Mouse (Mus musculus) ovary, adult 18-20 months (tissue): ENCODE data around the gene Itgbl1.
"Not testable (repeated sequence)": the region's sequence is repeated elsewhere in the genome, so short reads cannot be mapped to it uniquely, and the experiment has no call there.

Experiments used
- DNase-seq: peaks from one replicate; pipeline ENCODE4 v3.0.0; 2022; ENCODE audit warnings: low spot score, mixed read lengths

Gene Itgbl1

DNA sequence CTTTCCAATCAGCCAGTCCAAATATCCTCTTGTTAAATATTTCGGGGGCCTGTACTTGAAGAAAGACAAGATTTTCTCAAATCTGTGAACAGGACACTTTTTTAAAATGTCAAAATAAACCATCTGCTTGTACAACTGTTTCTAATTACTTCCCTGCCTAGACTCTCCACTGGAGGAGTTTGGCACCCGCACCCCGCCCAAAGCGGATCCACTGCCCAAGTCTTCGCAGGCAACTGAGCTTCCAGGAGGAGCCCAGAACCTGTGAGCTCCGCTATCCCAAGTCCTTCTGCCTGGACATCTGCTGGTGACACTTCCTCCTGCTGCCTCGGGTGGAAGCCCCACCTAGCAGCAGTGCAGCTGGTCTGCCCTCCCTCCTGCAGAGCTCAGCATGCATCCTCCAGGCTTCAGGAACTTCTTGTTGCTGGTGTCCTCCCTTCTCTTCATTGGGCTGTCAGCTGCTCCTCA lies at the start of gene Itgbl1:
Gene Itgbl1, plus strand, starts transcription at position 51 of the 465 bp plus-strand sequence.
- no peak for DNase-seq

- DNase-seq: no peak
Observed at GRCm38 (mm10) chr14:123622969-123623368, 36.8 kb upstream of the Itgbl1 start.

- DNase-seq: no peak
Observed at GRCm38 (mm10) chr14:123626501-123627179, 33.1 kb upstream of the Itgbl1 start, which contains the start of gene Nalcn. Gene Nalcn, minus strand, starts transcription at chr14:123627144.

GRCm38 (mm10) chr14:123627180-123627562 lies 32.6 kb upstream of the Itgbl1 start:
- no peak for DNase-seq

- DNase-seq: no peak
Observed at GRCm38 (mm10) chr14:123661091-123661491, 1.3 kb downstream of the Itgbl1 start.

DNA sequence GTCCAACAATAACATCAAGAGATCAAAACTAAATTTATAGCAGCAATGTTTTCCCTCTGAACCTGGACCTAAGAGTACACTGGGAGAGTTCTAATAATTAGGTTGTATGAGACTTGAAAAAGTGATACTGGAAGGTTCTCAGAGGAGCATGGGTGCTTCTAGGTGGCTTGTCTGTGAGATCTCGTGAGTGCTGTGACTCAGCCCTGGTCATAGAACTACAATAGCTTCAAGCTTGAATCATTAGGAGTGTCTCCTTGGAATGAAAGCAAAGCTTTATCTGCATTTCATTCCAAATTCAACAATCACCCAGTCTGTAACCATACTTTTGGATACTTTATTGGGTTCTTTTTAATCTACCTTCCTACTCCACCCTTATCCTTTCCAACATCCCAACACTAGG lies 2.6 kb downstream of the Itgbl1 start:
- DNase-seq: no peak

DNA sequence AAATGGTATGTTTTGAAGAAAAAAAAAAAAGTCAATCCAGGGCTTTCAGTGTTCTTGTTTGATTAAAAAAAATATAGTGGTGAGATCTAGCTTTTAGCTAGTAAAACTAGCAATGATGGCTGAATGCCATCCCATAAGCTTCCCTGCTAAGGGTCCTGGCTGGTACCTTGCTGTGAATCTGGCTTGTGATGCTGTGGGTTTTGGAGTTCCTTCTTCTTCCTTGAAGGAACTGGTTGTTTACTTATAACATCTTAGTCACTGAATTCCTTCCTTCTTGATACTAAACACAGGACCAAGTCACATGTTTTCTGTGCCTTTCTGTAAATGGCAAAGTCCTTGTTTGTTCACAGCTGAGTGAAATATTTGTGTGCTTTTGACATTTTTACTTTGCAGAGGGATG lies 3.4 kb downstream of the Itgbl1 start:
- no peak for DNase-seq

DNA sequence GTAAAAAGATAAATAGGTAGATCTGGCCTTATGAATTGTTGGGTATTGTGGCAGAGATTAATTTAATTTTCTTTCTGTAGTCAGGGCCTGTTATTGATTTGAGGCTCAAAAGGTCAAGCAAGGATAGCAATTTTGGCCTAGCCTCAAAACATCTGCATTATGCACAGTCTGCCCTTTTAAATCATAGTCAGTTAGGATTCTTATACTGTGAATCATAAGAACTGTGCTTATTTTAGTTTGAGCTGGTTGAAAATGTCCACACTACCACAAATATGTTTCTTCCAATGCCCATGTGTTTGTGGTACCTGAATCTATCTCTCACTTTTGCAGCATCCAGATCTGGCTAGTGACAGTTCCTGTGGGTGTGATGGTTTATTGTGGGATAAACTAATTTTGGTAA lies 4.7 kb downstream of the Itgbl1 start:
- DNase-seq: no peak

- DNase-seq: not testable (repeated sequence)
Observed at GRCm38 (mm10) chr14:123671076-123671475, 11.3 kb downstream of the Itgbl1 start.

GRCm38 (mm10) chr14:123678091-123678490 lies 18.3 kb downstream of the Itgbl1 start:
- no peak for DNase-seq

DNA sequence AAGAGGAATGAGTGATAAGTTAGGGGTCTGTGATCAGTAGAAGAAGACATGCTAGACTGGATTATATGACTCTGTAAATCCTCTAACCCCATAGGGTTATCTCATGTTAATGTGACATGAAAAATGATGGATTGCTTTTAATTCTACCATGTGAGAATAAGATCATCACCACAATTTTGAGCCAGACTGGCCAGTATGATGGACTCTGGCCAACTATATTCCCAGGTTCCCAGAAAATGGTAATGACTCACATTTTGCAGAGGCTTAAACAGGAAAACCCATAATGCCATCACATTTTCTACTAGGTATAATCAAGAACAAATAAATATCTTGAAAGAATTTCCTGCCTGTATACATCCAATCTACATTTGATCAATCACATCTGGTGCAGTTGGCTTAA lies 55.0 kb downstream of the Itgbl1 start:
- no peak for DNase-seq

- no peak for DNase-seq
Observed at GRCm38 (mm10) chr14:123742055-123742454, 82.3 kb downstream of the Itgbl1 start.

GRCm38 (mm10) chr14:123751017-123751416 lies 91.2 kb downstream of the Itgbl1 start:
- no peak for DNase-seq

GRCm38 (mm10) chr14:123759534-123759933 lies 99.8 kb downstream of the Itgbl1 start:
- no peak for DNase-seq

DNA sequence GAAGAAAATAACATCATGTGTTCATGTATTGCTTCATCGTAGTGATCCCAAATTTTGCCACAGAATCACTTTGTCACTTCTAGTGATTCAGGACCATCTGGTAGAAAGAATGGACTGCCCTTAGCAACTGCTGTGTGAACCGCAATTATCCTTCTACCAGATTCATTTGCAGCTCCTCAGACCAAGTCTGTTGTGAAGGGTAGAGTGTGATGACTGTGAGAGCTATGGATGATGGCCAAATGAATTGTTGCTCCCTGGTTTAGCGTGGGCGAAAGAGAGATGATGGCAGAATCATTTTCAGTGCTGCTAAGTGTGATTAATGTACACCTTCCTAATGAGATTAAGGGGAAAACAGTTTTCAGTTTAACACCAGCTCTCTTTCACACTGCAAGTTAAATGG lies 100.3 kb downstream of the Itgbl1 start:
- no peak for DNase-seq

- DNase-seq: no peak
Observed at GRCm38 (mm10) chr14:123801744-123802143, 142.0 kb downstream of the Itgbl1 start.

DNA sequence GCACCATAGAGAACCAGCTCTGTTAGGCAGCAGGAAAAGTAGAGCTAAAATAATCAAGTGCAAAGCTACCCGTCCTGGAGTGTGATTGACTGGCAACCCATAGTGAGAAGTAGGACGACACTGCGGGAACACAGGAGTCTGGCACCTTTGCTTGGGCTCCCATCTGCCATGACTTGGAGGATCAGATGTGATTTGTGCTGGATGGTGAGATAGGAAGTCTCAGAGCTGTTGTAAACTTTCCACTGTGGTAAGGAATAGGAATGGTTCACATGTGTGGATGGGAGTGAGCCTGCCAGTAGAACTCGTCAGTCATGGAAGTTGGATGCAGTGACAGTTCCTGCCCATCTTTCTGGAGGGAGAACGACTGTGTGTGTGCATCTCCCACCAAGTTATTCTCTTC lies 177.9 kb downstream of the Itgbl1 start:
- no peak for DNase-seq

DNA sequence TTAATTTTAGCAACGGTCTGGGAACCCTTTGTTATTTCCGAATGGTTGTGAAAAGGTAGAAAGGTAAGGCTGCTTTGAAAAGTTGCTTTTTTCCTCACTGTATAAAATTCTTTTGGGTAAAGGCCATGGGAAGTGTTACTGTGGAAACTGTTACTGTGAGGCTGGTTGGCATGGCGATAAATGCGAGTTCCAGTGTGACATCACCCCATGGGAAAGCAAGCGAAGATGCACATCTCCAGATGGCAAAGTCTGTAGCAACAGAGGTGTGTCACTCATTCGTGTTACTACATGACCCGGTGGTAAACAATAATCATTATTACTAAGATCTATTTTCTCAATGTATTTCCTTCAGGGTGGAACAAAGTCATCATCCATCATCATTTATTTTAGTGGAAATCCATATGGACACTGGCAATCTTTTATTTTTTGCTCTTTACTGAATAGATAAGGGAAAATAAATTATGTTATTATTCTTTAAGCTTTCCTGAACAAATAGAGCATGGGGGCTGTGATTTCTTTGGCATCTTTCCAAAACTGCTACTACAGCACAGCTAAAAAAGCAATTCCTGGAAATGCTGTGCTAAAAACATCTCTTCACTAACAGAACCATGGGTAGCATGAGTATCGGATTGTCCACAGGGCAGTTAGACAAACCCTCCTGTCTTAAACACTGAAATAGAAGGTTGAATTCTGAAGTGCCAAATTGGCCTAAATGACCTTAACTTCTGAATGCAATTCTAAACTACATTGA lies 184.1 kb downstream of the Itgbl1 start:
- DNase-seq: no peak

DNA sequence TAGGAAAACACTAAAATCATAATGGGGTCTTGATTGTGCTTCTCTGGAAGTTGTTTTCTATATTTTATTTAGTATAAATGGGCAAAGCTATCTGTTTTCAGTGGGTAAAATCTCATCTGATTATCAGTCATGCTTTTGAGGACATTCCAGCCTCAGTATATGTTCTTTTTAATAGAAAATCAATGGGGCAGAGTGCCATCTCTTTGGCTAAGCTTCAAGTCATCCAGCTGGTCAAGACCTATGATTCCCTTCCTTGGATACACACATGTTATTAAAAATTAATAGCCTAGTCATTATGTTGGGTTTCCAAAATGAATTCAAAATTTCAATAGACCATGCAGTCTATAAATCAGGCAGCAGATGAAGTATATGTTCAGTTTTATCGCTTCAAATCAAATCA lies 204.8 kb downstream of the Itgbl1 start:
- DNase-seq: no peak

DNA sequence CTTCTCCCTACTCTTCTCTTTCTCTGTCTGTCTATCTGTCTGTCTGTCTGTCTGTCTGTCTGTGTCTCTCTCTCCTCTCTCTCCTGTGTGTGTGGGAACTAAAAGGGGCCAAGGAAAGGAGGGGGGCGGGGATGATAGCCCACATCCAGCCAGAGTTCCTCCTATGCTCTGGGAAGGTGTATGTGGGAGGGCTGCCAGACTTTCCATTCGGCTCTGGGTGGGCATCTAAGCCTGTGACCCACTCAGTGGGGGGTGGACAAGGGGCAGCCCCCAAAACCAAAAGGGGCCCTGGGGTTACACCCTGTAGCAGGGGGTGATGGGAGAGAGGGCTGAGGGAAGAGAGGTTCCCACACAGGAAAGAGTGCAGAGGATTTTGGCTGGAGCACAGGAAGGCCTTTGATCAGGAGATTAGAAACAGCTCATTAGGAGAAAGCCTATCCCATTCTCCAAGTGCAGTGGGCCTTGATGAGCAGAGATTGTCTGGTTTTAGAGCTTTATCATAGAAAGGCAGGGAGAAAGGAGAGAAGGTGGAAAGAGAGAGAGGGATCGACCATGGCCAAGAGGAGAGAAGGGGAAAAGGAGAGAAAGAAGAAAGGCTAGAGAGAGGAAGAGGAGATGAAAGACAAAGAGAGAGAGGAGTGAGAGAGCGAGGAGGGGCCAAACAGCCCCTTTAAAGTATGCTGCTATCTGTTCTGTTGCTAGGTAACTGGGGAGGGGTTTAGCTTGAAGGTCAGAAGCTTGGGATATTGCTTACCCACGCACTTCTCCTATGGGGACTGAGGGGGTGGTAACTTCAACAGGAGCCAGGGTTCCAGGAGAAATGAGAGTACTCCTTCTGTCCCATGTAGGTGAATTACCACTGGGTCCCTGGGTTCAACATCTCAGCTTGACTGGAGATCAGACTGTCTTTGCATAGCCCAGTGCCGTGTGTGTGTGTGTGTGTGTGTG lies 206.3 kb downstream of the Itgbl1 start:
- DNase-seq: no peak

DNA sequence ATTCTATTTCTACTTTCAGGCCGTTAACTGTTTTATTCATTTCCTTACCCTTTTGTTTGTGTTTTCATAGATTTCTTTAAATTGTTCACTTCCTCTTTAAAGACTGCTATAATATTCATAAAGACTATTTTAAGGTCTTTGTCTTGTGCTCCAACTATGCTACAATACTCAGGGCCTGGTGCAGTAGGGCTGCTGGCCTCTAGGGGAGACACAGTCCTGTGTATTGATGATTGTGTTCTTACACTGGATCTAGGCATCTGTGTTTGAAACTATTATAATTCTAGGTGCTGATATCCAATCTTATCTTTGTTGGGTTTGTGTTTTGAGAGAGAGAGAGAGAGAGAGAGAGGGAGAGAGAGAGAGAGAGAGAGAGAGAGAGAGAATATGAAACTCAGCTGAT lies 268.1 kb downstream of the Itgbl1 start:
- DNase-seq: no peak

DNA sequence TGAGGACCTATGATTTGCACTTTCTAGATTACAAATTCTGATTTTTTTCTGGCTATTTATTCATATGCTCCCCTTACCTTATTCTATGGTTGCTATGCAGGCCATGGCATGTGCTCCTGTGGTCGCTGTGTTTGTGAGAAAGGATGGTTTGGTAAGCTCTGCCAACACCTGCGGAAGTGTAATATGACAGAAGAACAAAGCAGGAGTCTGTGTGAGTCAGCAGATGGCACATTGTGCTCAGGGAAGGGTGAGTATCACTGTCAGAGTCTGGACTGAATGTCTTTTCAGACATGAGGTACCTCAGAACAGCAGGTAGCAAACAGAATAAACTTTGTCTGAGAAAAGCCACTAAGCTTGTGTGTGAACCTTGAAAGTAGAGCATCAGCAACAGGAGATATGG lies 306.8 kb downstream of the Itgbl1 start:
- no peak for DNase-seq
